Mouse (Mus musculus) stomach, embryonic 15.5 days (tissue): ENCODE results near the gene Sorl1. TPM values are rescaled to one million over a fixed set of nuclear protein-coding genes. Genes with fewer than 3 reads are reported as not detected.
"Not testable (repeated sequence)": the region's sequence is repeated elsewhere in the genome, so short reads cannot be mapped to it uniquely, and the experiment has no call there.

Experiments used
- ATAC-seq: fragments of 200-750 bp; cut with Nextera tagmentation; 2 replicates; pipeline ENCODE4 v1.8.0; 2017; ENCODE audit warnings: low read depth, moderate number of reproducible peaks, moderate TSS enrichment; ENCODE audit not compliant: insufficient read depth, low FRiP score
- H3K27ac ChIP-seq: fragments of 300-500 bp; sonication (generic); 2 replicates; pipeline ENCODE4 v1.5.1; 2015; ENCODE audit warnings: mild to moderate bottlenecking, inconsistent platforms
- H3K27me3 ChIP-seq: fragments of 300-500 bp; sonication (generic); replicated peaks from 2 replicates; pipeline ENCODE4 v1.6.1; 2015; ENCODE audit warnings: inconsistent platforms
- H3K36me3 ChIP-seq: fragments of 300-500 bp; sonication (generic); 2 replicates; pipeline ENCODE4 v1.6.1; 2015; ENCODE audit warnings: inconsistent platforms
- H3K4me1 ChIP-seq: fragments of 300-500 bp; sonication (generic); 2 replicates; pipeline ENCODE4 v1.6.1; 2015; ENCODE audit warnings: inconsistent platforms
- H3K4me2 ChIP-seq: fragments of 300-500 bp; sonication (generic); 2 replicates; pipeline ENCODE4 v1.6.1; 2015; ENCODE audit warnings: mild to moderate bottlenecking, inconsistent platforms
- H3K4me3 ChIP-seq: fragments of 300-500 bp; sonication (generic); replicated peaks from 2 replicates; pipeline ENCODE4 v1.5.1; 2015; ENCODE audit warnings: inconsistent platforms
- H3K9ac ChIP-seq: fragments of 300-500 bp; sonication (generic); 2 replicates; pipeline ENCODE4 v1.6.1; 2015; ENCODE audit warnings: inconsistent platforms
- H3K9me3 ChIP-seq: fragments of 300-500 bp; sonication (generic); 2 replicates; pipeline ENCODE4 v1.6.1; 2016; ENCODE audit warnings: inconsistent platforms
- WGBS: fragments of 180-500 bp; shearing (Covaris S2); methylation state at CpG from one replicate; pipeline ENCODE4 v1.1.7; 2015; 5-methylcytosine and 5-hydroxymethylcytosine counted together
- polyA plus RNA-seq: library from polyadenylated mRNA; unstranded; fragments of >200 nt; fragmentation: Nextera tagmentation; extraction: Ambion mirVana; gene quantifications from 2 replicates; pipeline ENCODE4 v1.2.1, GENCODE M21; 2015

Gene Sorl1
- polyA plus RNA-seq, 1 experiment from 2014 or later = 11.4 TPM

DNA sequence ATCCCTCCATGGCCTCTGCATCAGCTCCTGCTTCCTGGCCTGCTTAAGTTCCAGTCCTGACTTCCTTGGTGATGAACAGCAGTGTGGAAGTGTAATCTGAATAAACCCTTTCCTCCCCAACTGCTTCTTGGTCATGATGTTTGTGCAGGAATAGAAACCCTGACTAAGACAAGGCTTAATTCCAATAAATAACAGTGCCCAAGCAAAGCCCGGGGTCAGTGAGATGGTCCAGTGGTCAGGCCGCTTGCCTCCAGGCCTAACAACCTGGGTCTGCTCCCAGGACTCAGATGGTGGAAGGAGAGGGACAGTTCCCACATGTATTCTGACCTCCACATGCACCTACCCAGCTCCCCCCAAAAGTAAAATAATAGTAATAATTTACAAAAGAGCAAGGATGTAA, 65.1 kb downstream of the Sorl1 start:
- not testable (repeated sequence) for H3K4me3 ChIP-seq, H3K9ac ChIP-seq, H3K4me1 ChIP-seq, H3K27me3 ChIP-seq, H3K4me2 ChIP-seq, ATAC-seq, H3K36me3 ChIP-seq, H3K9me3 ChIP-seq, H3K27ac ChIP-seq
- 84% methylated on average over 2 of the region's 2 CpGs for WGBS

DNA sequence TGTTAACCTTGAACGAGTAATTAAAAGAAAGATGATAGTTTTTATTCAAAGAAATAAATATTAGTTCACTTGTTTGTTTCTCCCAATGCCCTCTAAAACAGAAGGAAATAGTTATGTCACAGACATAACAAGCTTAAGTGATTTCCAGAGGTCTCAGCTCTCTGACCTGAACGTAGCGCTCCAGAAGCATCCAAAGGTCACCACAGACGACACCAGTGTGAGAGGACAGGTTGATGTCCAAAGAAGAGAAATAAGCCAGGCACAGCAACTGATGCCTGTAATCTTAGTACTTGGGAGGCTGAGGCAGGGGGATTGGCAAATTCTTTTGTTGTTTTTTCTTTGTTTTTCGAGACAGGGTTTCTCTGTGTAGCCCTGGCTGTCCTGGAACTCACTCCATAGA, 67.5 kb downstream of the Sorl1 start:
- H3K9me3 ChIP-seq = no peaks in the 10 kb centered on the region
- WGBS = 82% methylated on average over 5 of the region's 5 CpGs
- H3K4me3 ChIP-seq = no peak overlapping the region
- H3K4me2 ChIP-seq = no peak overlapping the region
- H3K4me1 ChIP-seq = peaks cover 23% of the 10 kb centered on the region; the same call in 1 of the 2 replicates
- no peak overlapping the region for H3K27ac ChIP-seq
- H3K27me3 ChIP-seq = no peaks in the 10 kb centered on the region
- no peaks in the 10 kb centered on the region for H3K36me3 ChIP-seq
- no peak for ATAC-seq
- no peak overlapping the region for H3K9ac ChIP-seq

DNA sequence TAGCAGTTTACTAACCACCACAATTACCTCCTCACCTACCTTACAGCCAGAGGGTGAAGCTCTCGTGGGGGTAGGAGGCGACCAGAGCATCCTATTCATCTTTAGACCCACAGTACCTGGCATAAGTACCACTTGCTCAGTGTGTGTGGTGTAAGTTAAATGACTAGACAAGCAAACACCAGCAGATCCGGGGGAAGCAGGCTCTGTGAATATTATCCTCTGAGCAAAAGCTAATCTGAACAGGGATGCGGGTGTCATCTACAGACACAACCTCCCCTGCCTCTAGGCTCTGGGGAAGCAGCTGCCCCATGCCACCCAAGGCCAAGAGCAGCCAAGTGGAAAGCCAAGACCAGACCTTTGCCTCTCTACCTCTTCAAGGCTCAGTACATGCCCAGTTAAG, 68.7 kb downstream of the Sorl1 start:
- 76% methylated on average over 4 of the region's 4 CpGs for WGBS
- Histone ChIP-seq H3K9me3 (no peaks in the 10 kb centered on the region), H3K4me2 (no peak overlapping the region), H3K4me3 (no peak overlapping the region), H3K36me3 (no peaks in the 10 kb centered on the region), H3K9ac (no peak overlapping the region), H3K27me3 (no peaks in the 10 kb centered on the region), H3K27ac (peak overlapping the region; percentile 82; the same call in 1 of the 2 replicates), H3K4me1 (peaks cover 23% of the 10 kb centered on the region; the same call in 1 of the 2 replicates)
- ATAC-seq = no peak

DNA sequence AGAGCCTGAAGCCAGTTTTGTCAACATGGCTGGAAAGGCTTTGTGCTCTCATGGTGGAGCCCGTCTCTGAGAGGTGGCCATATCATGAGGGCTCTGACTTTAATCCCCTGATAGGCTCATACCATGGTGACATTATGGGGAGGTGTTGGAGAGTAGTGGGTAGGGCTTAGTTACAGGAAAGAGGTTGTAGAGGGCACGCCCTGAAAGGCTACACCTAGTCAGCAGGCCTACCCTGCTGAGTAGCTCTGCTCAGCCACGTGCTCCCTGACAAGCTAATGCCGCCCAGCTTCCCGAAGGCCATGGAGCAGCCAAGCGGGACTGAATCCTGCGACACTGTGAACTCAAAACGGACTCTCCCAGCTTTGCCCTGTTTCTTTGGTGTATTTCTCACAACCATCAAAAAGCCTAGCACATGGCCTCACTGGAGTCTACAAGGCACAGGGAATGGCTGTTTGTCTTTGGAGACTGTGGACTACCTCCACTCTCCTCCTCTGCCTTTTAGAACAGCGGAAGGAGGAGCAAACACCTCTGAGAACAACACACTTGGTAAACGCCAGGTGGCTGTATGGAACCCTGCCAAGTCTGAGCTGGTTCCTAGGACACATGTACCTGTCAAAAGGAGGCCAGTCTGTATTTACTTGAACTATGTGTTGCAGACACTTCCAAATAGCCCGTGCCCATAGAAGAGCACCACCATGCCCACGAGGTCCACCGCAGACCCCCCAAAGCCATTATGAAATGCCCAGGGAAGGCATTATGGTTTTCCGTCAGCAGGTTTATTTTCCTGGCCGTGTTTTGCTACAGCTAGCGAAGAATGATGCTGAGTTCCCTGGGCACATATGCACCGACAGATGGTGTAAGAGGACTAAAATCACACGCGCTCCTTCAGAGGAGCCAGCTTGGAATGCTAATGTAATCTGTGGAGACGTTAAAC, 69.5 kb downstream of the Sorl1 start:
- H3K27ac ChIP-seq = peak overlapping the region; percentile 82
- ATAC-seq = peak; percentile 87
- 62% methylated on average over 20 of the region's 20 CpGs for WGBS

DNA sequence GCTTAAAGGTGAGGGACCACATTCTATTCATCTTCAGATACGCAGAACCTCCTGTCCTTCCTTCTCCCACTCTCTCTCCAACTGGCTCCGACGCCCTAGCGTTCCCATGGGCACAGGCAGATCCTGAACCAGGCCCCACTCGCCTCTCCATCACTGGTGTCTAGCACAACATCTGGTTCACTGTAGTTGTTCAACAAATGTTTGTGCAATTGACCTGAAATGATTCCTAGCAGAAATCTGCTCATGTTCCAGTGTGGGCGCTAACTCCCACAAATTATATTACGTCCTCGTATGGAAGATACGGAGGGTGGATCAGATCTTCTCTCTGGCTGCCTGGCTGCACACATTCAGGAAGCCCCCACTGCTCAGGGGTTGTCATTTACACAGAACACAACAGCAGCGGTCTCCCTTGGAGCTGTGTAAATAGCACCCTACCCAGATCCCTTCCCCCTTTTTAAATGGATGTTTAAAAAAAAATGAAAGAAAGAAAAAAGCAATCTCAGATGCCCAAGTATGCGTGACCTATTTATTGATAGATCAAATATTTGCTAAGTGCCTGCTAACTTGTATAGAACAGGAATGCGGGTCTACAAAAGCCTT, 70.4 kb downstream of the Sorl1 start:
- ATAC-seq = peak; percentile 78
- Histone ChIP-seq H3K27me3 (no peaks in the 10 kb centered on the region), H3K9me3 (no peaks in the 10 kb centered on the region), H3K4me3 (no peak overlapping the region), H3K9ac (no peak overlapping the region), H3K36me3 (no peaks in the 10 kb centered on the region), H3K4me1 (peaks cover 23% of the 10 kb centered on the region; the same call in 1 of the 2 replicates), H3K4me2 (no peak overlapping the region), H3K27ac (peak overlapping the region; percentile 82)
- 66% methylated on average over 12 of the region's 12 CpGs for WGBS

More for the DNA sequence above, 69.5 kb downstream of the Sorl1 start:
- H3K4me3 ChIP-seq = no peak overlapping the region
- no peak overlapping the region for H3K9ac ChIP-seq
- no peaks in the 10 kb centered on the region for H3K36me3 ChIP-seq
- no peaks in the 10 kb centered on the region for H3K9me3 ChIP-seq
- no peak overlapping the region for H3K4me2 ChIP-seq
- H3K4me1 ChIP-seq = peaks cover 23% of the 10 kb centered on the region; the same call in 1 of the 2 replicates
- no peaks in the 10 kb centered on the region for H3K27me3 ChIP-seq

DNA sequence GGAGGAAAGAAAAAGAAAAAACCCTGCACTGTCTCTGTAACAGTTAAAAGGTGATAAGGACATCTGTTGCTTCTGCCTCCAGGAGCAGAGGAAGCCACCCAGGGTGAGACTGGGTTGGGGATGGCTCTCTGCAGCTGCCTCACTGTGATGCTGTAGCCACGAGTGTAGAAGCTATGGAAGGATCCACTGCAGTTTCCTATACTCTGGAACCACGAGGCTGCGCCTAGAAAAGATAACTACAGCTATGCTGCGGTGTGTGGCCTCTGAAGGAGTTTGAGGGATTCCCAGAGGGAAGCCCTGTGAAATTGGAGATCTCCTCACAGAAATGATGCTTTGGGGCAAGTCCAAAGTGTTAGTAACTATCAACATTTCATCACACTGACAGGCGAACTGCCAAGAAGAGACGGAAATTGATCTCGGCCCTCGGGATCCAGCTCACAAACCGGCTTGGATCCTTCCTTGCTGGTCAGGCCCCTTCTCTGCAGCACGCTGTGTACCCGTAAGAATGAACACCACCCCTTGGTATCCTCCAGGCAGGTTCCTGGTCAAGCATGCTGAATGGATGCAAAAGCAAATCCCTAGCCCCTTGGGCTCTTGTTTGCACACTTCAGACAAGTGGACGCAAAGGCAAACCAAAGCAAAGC, 71.3 kb downstream of the Sorl1 start:
- peak; percentile 48 for ATAC-seq
- no peaks in the 10 kb centered on the region for H3K9me3 ChIP-seq
- H3K27me3 ChIP-seq = no peaks in the 10 kb centered on the region
- no peak overlapping the region for H3K4me2 ChIP-seq
- H3K36me3 ChIP-seq = no peaks in the 10 kb centered on the region
- no peak overlapping the region for H3K9ac ChIP-seq
- peaks cover 23% of the 10 kb centered on the region; the same call in 1 of the 2 replicates for H3K4me1 ChIP-seq
- peak overlapping the region; percentile 64 for H3K27ac ChIP-seq
- no peak overlapping the region for H3K4me3 ChIP-seq
- 26% methylated on average over 12 of the region's 12 CpGs for WGBS

DNA sequence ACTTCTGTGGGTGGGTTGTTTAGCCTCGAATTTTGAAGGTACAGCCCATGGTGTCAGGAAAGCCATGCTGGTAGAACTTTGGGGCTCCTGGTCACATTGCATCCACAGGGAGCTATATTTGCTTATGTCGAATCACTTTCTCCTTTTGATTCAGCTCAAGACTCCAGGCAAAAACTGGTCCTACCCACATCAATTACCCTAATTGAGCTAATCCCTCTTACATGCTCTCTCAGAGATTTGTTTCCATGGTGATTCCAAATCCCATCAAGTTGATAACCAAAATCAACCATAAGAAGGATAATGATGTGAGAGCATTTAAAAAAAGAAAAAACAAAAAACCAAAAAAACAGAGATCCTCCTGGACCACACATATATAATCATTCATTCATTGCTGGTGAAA, 75.6 kb downstream of the Sorl1 start:
- no peak overlapping the region for H3K9ac ChIP-seq
- WGBS = 63% methylated on average over 2 of the region's 2 CpGs
- ATAC-seq = no peak
- H3K27me3 ChIP-seq = no peaks in the 10 kb centered on the region
- no peak overlapping the region for H3K4me3 ChIP-seq
- H3K4me2 ChIP-seq = no peak overlapping the region
- no peaks in the 10 kb centered on the region for H3K36me3 ChIP-seq
- peaks cover 12% of the 10 kb centered on the region; the same call in 1 of the 2 replicates for H3K4me1 ChIP-seq
- H3K27ac ChIP-seq = no peak overlapping the region
- H3K9me3 ChIP-seq = no peaks in the 10 kb centered on the region

DNA sequence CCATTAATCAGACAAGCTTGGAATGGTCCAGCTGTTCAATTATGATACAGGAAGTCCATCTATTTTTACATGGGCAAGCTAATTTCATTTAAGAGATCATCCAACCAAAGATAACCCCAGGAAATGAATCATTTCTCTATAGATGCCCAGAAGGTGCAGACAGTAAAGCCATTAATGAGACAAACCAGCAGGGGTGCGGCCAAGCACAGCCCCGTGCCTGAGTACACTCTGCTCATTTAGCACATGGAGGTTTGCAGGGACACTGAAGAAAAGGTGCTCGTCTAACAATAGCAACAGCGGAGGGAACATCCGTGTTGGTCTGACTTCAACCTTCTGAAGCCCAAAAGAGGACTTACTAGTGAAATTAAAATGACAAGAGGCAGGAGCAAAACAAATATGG, 76.3 kb downstream of the Sorl1 start:
- H3K4me3 ChIP-seq = no peak overlapping the region
- H3K9ac ChIP-seq = no peak overlapping the region
- H3K4me2 ChIP-seq = no peak overlapping the region
- no peaks in the 10 kb centered on the region for H3K36me3 ChIP-seq
- H3K4me1 ChIP-seq = peaks cover 6% of the 10 kb centered on the region; the same call in 1 of the 2 replicates
- H3K9me3 ChIP-seq = no peaks in the 10 kb centered on the region
- H3K27me3 ChIP-seq = no peaks in the 10 kb centered on the region
- no peak overlapping the region for H3K27ac ChIP-seq
- ATAC-seq = no peak
- 72% methylated on average over 5 of the region's 5 CpGs for WGBS

DNA sequence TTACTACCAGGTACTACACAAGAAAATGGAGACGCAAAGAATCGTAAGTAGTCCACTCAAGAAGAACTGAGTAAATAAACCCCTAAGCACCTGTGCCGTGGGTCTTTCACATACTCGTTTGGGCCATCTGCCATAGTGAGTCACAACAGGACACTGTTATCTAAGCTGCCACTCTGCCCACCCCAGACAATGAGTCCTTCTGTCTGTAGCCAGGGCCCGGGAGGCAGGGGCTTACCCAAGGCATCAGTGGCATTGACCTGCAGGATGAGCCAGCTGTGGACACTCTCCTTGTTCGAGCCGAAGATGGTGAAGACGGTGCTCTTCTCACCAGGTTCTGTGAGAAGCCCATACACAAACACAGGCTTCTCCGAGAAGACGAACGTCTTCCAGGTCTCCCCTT, 77.8 kb downstream of the Sorl1 start:
- H3K4me3 ChIP-seq = no peak overlapping the region
- H3K36me3 ChIP-seq = no peaks in the 10 kb centered on the region
- no peak overlapping the region for H3K27ac ChIP-seq
- no peaks in the 10 kb centered on the region for H3K4me1 ChIP-seq
- no peak overlapping the region for H3K4me2 ChIP-seq
- H3K9me3 ChIP-seq = no peaks in the 10 kb centered on the region
- no peak for ATAC-seq
- H3K27me3 ChIP-seq = no peaks in the 10 kb centered on the region
- 83% methylated on average over 11 of the region's 11 CpGs for WGBS
- no peak overlapping the region for H3K9ac ChIP-seq

DNA sequence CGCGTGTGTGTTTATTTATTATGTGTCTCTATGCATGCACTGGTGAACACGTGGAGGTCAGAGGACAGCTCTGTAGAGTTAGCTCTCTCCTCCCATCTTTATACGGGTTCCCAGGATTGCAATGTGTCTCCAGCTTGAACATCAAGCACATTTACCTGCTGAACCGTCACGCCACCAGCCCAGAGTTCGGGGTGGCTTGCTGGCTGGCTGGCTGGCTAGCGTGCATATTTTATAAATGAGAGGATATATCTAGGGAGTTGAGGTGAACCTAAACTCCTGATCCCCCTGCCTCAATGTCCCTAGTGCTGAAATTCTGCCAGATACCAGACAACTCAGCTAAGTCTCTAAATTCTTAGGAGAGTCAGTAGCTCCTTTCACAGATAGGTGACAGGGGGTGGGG, 79.4 kb downstream of the Sorl1 start:
- Histone ChIP-seq H3K9ac (no peak overlapping the region), H3K27me3 (no peaks in the 10 kb centered on the region), H3K27ac (no peak overlapping the region), H3K9me3 (no peaks in the 10 kb centered on the region), H3K4me2 (no peak overlapping the region), H3K4me1 (no peaks in the 10 kb centered on the region), H3K36me3 (0 out of 2 replicates have a peak, but pooled peaks cover 4% of the 10 kb centered on the region), H3K4me3 (no peak overlapping the region)
- no peak for ATAC-seq
- 88% methylated on average over 8 of the region's 8 CpGs for WGBS

DNA sequence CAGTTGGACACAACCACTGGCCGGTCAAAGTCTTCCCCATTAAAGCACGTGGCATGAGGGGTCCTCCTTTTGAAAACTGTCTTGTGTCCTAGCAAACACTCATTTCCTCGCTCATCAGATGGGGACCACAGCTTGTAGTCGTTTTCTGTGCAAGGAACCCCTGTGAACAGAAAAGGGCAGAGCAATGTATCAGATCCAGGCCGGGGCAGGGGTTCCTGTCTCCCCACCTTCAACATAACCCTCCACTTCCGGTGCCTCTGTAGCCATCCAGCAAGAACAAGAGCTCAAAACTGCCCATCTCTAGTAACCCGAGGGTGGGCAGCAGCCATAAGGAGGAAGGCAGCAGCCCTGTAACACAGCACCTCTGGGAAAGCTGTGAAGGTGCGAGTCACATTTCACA, 80.2 kb downstream of the Sorl1 start:
- Histone ChIP-seq H3K9me3 (no peaks in the 10 kb centered on the region), H3K4me3 (no peak overlapping the region), H3K27me3 (no peaks in the 10 kb centered on the region), H3K9ac (no peak overlapping the region), H3K4me1 (no peaks in the 10 kb centered on the region), H3K27ac (no peak overlapping the region), H3K36me3 (0 out of 2 replicates have a peak, but pooled peaks cover 4% of the 10 kb centered on the region), H3K4me2 (no peak overlapping the region)
- no peak for ATAC-seq
- 88% methylated on average over 8 of the region's 8 CpGs for WGBS
